Mouse (Mus musculus) ES-E14 (cell line): Measurements from ENCODE around the gene Capn5. TPM values are rescaled to one million over a fixed set of nuclear protein-coding genes. Genes with fewer than 3 reads are reported as not detected.

Experiments
- DNase-seq: peaks from one replicate; pipeline ENCODE4 v3.0.0-alpha.2; 2013; ENCODE audit warnings: low read depth, low spot score
- H3K27ac ChIP-seq: 2 replicates; pipeline ENCODE4 v1.5.1; 2012; ENCODE audit warnings: low read depth, mild to moderate bottlenecking, low read length, moderate library complexity, mixed read lengths; ENCODE audit not compliant: poor library complexity, insufficient read depth, severe bottlenecking
- H3K36me3 ChIP-seq: 2 replicates; pipeline ENCODE4 v1.6.1; 2012; ENCODE audit warnings: mild to moderate bottlenecking, low read length, moderate library complexity, mixed read lengths; ENCODE audit not compliant: control insufficient read depth, poor library complexity, insufficient read depth, severe bottlenecking
- H3K4me1 ChIP-seq, 2 experiments: fragments of 150-350 bp in 1 of 2; sonication (generic) in 1 of 2; 2 replicates each; pipeline ENCODE4 v1.6.1; 2012; ENCODE audit warnings: low read length in 2 of 2, mild to moderate bottlenecking in 1 of 2, mixed read lengths in 1 of 2; ENCODE audit not compliant: control insufficient read depth in 2 of 2, insufficient read depth in 2 of 2, poor library complexity in 1 of 2
- H3K4me3 ChIP-seq, 2 experiments: fragments of 150-350 bp in 1 of 2; sonication (generic) in 1 of 2; 2 replicates each; pipeline ENCODE4 v1.5.1; 2012; ENCODE audit warnings: low read length in 2 of 2, low read depth in 1 of 2, mild to moderate bottlenecking in 1 of 2, mixed read lengths in 1 of 2; ENCODE audit not compliant: insufficient read depth in 1 of 2, poor library complexity in 1 of 2, severe bottlenecking in 1 of 2
- H3K9ac ChIP-seq: 2 replicates; pipeline ENCODE4 v1.6.1; 2012; ENCODE audit warnings: low read depth, mild to moderate bottlenecking, low read length, mixed read lengths; ENCODE audit not compliant: poor library complexity, insufficient read depth, severe bottlenecking
- H3K9me3 ChIP-seq: fragments of 150-350 bp; sonication (generic); 2 replicates; pipeline ENCODE4 v1.6.1; 2012; ENCODE audit warnings: low read depth, mild to moderate bottlenecking, low read length; ENCODE audit not compliant: control insufficient read depth, insufficient read depth
- CHD2 ChIP-seq: IDR thresholded peaks from 2 replicates; pipeline ENCODE4 v1.6.1; 2014; ENCODE audit warnings: mild to moderate bottlenecking, low read depth, low read length, inconsistent platforms
- HCFC1 ChIP-seq: IDR thresholded peaks from 2 replicates; pipeline ENCODE4 v1.6.1; 2012; ENCODE audit warnings: low read length, inconsistent platforms, borderline replicate concordance; ENCODE audit not compliant: insufficient read depth
- MAFK ChIP-seq: IDR thresholded peaks from 2 replicates; pipeline ENCODE4 v1.6.1; 2014; ENCODE audit warnings: mild to moderate bottlenecking, low read depth, low read length, inconsistent platforms; ENCODE audit not compliant: insufficient read depth
- ZC3H11A ChIP-seq: IDR thresholded peaks from 2 replicates; pipeline ENCODE4 v1.6.1; 2012; ENCODE audit warnings: low read depth, mild to moderate bottlenecking, inconsistent platforms, low read length, borderline replicate concordance
- ZNF384 ChIP-seq: IDR thresholded peaks from 2 replicates; pipeline ENCODE4 v1.6.1; 2012; ENCODE audit warnings: low read depth, low read length, inconsistent platforms
- in situ Hi-C, 2 experiments: fragments of 600-800 bp; cut with MboI; formaldehyde crosslinking; loops; one replicate each; pipeline ENCODE4 v1.15.1; 2025; ENCODE audit warnings: low sequenced_read_pairs in 2 of 2, inconsistent platforms in 1 of 2; ENCODE audit not compliant: unreplicated experiment in 2 of 2
- total RNA-seq: library from RNA; depleted of rRNA; stranded (reverse); fragments of 300-350 nt; gene quantifications from 2 replicates; pipeline ENCODE4 v1.2.3, GENCODE M21; 2012

The Capn5 gene
- total RNA-seq, 1 experiment = 5.0 TPM

GRCm38 (mm10) chr7:98200396-98200795, 22.3 kb upstream of the Capn5 start:
- Histone ChIP-seq H3K4me3 (no peak overlapping the region), H3K9me3 (no peaks in the 10 kb centered on the region), H3K36me3 (no peaks in the 10 kb centered on the region), H3K4me1 (no peaks in the 10 kb centered on the region), H3K9ac (no peak overlapping the region), H3K27ac (no peak overlapping the region)
- TF ChIP-seq ZNF384 = no peak
- in situ Hi-C loops = no loop called here
- no peak for DNase-seq

- in situ Hi-C loops = no loop called here
- TF ChIP-seq CHD2 (no peak), MAFK (no peak), HCFC1 (no peak), ZNF384 (no peak), ZC3H11A (no peak)
- Histone ChIP-seq H3K36me3 (no peaks in the 10 kb centered on the region), H3K4me3 (no peak within 1 kb of the TSS), H3K4me1 (no peaks in the 10 kb centered on the region), H3K27ac (no peak within 1 kb of the TSS), H3K9ac (no peak within 1 kb of the TSS), H3K9me3 (no peaks in the 10 kb centered on the region)
- DNase-seq = no peak
These were observed 21.3 kb upstream of the Capn5 start, which contains the start of gene B3gnt6 for GRCm38 (mm10) chr7:98199381-98199780. Gene B3gnt6, minus strand, starts transcription at chr7:98199481.

GRCm38 (mm10) chr7:98195151-98195801, 17.2 kb upstream of the Capn5 start:
- H3K4me1 ChIP-seq = no peaks in the 10 kb centered on the region; a peak in 1 of 4 replicates
- no peak overlapping the region for H3K27ac ChIP-seq
- H3K36me3 ChIP-seq = no peaks in the 10 kb centered on the region
- H3K4me3 ChIP-seq = no peak overlapping the region
- no peak overlapping the region for H3K9ac ChIP-seq
- in situ Hi-C loops = no loop called here
- no peaks in the 10 kb centered on the region for H3K9me3 ChIP-seq
- DNase-seq = no peak
- TF ChIP-seq CHD2 (no peak), MAFK (0 out of 2 replicates have a peak, but pooled peaks have one; percentile 16)

- H3K9ac ChIP-seq = no peak overlapping the region
- H3K4me3 ChIP-seq = peak overlapping the region; percentile 27 to 44
- H3K9me3 ChIP-seq = no peaks in the 10 kb centered on the region
- peaks cover 0 to 4% of the 10 kb centered on the region in 2 experiments; a peak in 1 of 4 replicates for H3K4me1 ChIP-seq
- no peak for DNase-seq
- in situ Hi-C loops = no loop called here
- no peak overlapping the region for H3K27ac ChIP-seq
- no peaks in the 10 kb centered on the region for H3K36me3 ChIP-seq
- TF ChIP-seq ZNF384 (no peak), MAFK (no peak), HCFC1 (no peak), ZC3H11A (no peak), CHD2 (no peak)
These were observed 16.1 kb upstream of the Capn5 start for GRCm38 (mm10) chr7:98194026-98194792.
